29 mouse cellular contexts compared by ENCODE assay signal in the genomic region with DNA sequence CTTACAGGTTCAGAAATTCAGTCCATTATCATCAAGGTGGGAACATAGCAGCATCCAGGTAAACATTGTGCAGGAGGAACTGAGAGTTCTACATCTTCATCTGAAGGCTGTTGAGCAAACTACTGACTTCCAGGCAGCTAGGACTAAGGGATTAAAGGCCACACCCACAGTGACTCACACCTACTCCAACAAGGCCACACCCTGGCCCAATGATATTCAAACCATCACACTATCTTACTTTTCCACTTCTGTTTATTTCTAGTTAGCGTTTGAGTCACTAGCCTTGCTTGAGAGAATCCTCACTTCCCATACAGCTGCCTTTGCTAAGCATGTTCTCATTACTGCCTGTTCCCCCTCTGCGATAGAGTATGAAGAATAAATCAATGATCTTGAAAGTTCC. TPM values are rescaled to one million over a fixed set of nuclear protein-coding genes. Genes with fewer than 3 reads are reported as not detected.
DNase-seq lines count a peak whose midpoint lies in the region; ATAC-seq and TF ChIP-seq lines count a peak whose summit lies in the region.
"Had no signal": no experiment of that assay in that cellular context is flagged by ENCODE, and none has a peak within 500 bp of the region (broad histone marks: within the 10 kb centered on the region; RNA-seq: fewer than 3 reads in every experiment).

No protein-coding gene starts in this region.

- no peak overlapping the region for H3K9ac ChIP-seq in MEL (ENCODE audit: control insufficient read depth, low read depth, low read length, poor library complexity, severe bottlenecking)
- no peak overlapping the region for H3K9ac ChIP-seq in hindbrain, embryonic 11.5 days (ENCODE audit: low read depth, low read length)
- H3K9ac ChIP-seq: embryonic facial prominence, embryonic 13.5 days; forebrain, embryonic 12.5 days; forebrain, embryonic 15.5 days; heart, embryonic 13.5 days; hindbrain, embryonic 13.5 days; intestine, embryonic 15.5 days had no signal

- no peak for TF ChIP-seq EP300 in MEL (IDR thresholded peaks at IDR 0.05; ENCODE audit: low read depth in 1 of 2, low read length in 2 of 2)

- DNase-seq in 3T3-L1 (ENCODE audit: low read depth, low spot score): peak; percentile 64
- DNase-seq in MEL (ENCODE audit: low read depth, low spot score): peak; percentile 39
- DNase-seq in thymus, postnatal 36 days: no peak
- no peak for DNase-seq in kidney, postnatal 36 days
- no peak for DNase-seq in hindbrain, embryonic 11.5 days (ENCODE audit: low spot score)
- no peak for DNase-seq in ovary, adult 18-20 months (ENCODE audit: low spot score)
- DNase-seq: adrenal gland, postnatal 10 days; adrenal gland, postnatal 36 days; B cell, adult 2 months; cerebellum, adult 11 months; cerebellum, adult 8-10 months; cerebellum, postnatal 14 days; embryo, embryonic 11 days; gastrocnemius, postnatal 25 days; heart, adult 2 months; kidney, adult 11 months had no signal

- no peak overlapping the region for H3K4me3 ChIP-seq in MEL (ENCODE audit: control insufficient read depth in 1 of 2, insufficient read depth in 1 of 2, low read depth in 2 of 2, low read length in 2 of 2)
- H3K4me3 ChIP-seq in hindbrain, embryonic 11.5 days (ENCODE audit: low read depth, low read length): no peak overlapping the region
- H3K4me3 ChIP-seq: embryonic facial prominence, embryonic 10.5 days; embryonic facial prominence, embryonic 13.5 days; erythroblast, embryonic 14.5 days; forebrain, embryonic 12.5 days; forebrain, embryonic 15.5 days; heart, adult 2 months; heart, embryonic 10.5 days; heart, embryonic 13.5 days; hindbrain, embryonic 13.5 days; intestine, embryonic 15.5 days had no signal

- no peaks in the 10 kb centered on the region for H3K9me3 ChIP-seq in MEL (replicated peaks; ENCODE audit: insufficient read depth, low read length)
- H3K9me3 ChIP-seq in hindbrain, embryonic 11.5 days (ENCODE audit: control insufficient read depth, low read length): no peaks in the 10 kb centered on the region
- H3K9me3 ChIP-seq: embryonic facial prominence, embryonic 10.5 days; embryonic facial prominence, embryonic 13.5 days; forebrain, embryonic 12.5 days; forebrain, embryonic 15.5 days; heart, embryonic 10.5 days; heart, embryonic 13.5 days; hindbrain, embryonic 13.5 days; intestine, embryonic 15.5 days had no signal

- TF ChIP-seq RAD21 in MEL (IDR thresholded peaks at IDR 0.05; ENCODE audit: low read depth, low read length): no peak

- H3K36me3 ChIP-seq in MEL (ENCODE audit: control insufficient read depth in 1 of 2, insufficient read depth in 2 of 2, low read length in 2 of 2): no peaks in the 10 kb centered on the region
- no peaks in the 10 kb centered on the region for H3K36me3 ChIP-seq in hindbrain, embryonic 11.5 days (ENCODE audit: control insufficient read depth, insufficient read depth, low read length)
- H3K36me3 ChIP-seq: embryonic facial prominence, embryonic 10.5 days; embryonic facial prominence, embryonic 13.5 days; forebrain, embryonic 12.5 days; forebrain, embryonic 15.5 days; heart, embryonic 10.5 days; heart, embryonic 13.5 days; hindbrain, embryonic 13.5 days; intestine, embryonic 15.5 days had no signal

- no peak overlapping the region for H3K4me2 ChIP-seq in hindbrain, embryonic 11.5 days (replicated peaks; ENCODE audit: low read depth, low read length)
- H3K4me2 ChIP-seq: embryonic facial prominence, embryonic 13.5 days; forebrain, embryonic 12.5 days; forebrain, embryonic 15.5 days; heart, embryonic 13.5 days; hindbrain, embryonic 13.5 days; intestine, embryonic 15.5 days had no signal

- no peak overlapping the region for H3K27ac ChIP-seq in MEL (ENCODE audit: control insufficient read depth, low read depth, low read length)
- H3K27ac ChIP-seq in hindbrain, embryonic 11.5 days (ENCODE audit: low read depth, low read length): no peak overlapping the region
- H3K27ac ChIP-seq: embryonic facial prominence, embryonic 10.5 days; embryonic facial prominence, embryonic 13.5 days; forebrain, embryonic 12.5 days; forebrain, embryonic 15.5 days; heart, adult 2 months; heart, embryonic 10.5 days; heart, embryonic 13.5 days; hindbrain, embryonic 13.5 days; intestine, embryonic 15.5 days had no signal

- TF ChIP-seq POLR2A in MEL (IDR thresholded peaks at IDR 0.05; ENCODE audit: control insufficient read depth in 1 of 2, insufficient read depth in 1 of 2, low read depth in 1 of 2, low read length in 2 of 2, poor library complexity in 1 of 2): no peak

- no peaks in the 10 kb centered on the region for H3K27me3 ChIP-seq in MEL (ENCODE audit: control insufficient read depth in 1 of 2, insufficient read depth in 2 of 2, low read length in 2 of 2)
- no peaks in the 10 kb centered on the region for H3K27me3 ChIP-seq in hindbrain, embryonic 11.5 days (ENCODE audit: control insufficient read depth, insufficient read depth, low read length)
- H3K27me3 ChIP-seq: forebrain, embryonic 15.5 days; heart, embryonic 13.5 days; hindbrain, embryonic 13.5 days; intestine, embryonic 15.5 days; Patski had no signal

- H3K79me2 ChIP-seq in MEL (ENCODE audit: control insufficient read depth, insufficient read depth, low read length, poor library complexity): no peaks in the 10 kb centered on the region

- WGBS in hindbrain, embryonic 11.5 days: 92% methylated on average over 2 of the region's 2 CpGs

- no peak for TF ChIP-seq CTCF in MEL (IDR thresholded peaks at IDR 0.05 in 2 of 3, conservative IDR thresholded peaks at IDR 0.05 in 1 of 3; ENCODE audit: control insufficient read depth in 1 of 3, insufficient read depth in 1 of 3, low read depth in 2 of 3, low read length in 3 of 3, poor library complexity in 1 of 3, severe bottlenecking in 1 of 3)

- ATAC-seq in common myeloid progenitor, adult 5-6 weeks (replicated peaks; ENCODE audit: low read depth, poor library complexity, severe bottlenecking): peak; percentile 52; the same call in 1 of the 2 replicates
- ATAC-seq in megakaryocyte progenitor cell, adult 5-6 weeks (replicated peaks; ENCODE audit: poor library complexity): peak; percentile 77
- no peak for ATAC-seq in hindbrain, embryonic 11.5 days (ENCODE audit: low FRiP score)
- ATAC-seq: forebrain, embryonic 15.5 days; hindbrain, embryonic 16.5 days; intestine, embryonic 15.5 days; Patski had no signal

- H3K4me1 ChIP-seq in MEL (ENCODE audit: control insufficient read depth in 1 of 2, insufficient read depth in 2 of 2, low read length in 2 of 2): no peaks in the 10 kb centered on the region
- H3K4me1 ChIP-seq in hindbrain, embryonic 11.5 days (replicated peaks; ENCODE audit: control insufficient read depth, insufficient read depth, low read length): no peaks in the 10 kb centered on the region
- H3K4me1 ChIP-seq: forebrain, embryonic 12.5 days; forebrain, embryonic 15.5 days; heart, embryonic 10.5 days; heart, embryonic 13.5 days; hindbrain, embryonic 13.5 days; intestine, embryonic 15.5 days had no signal

TF ChIP-seq in MEL, 35 proteins besides CTCF, POLR2A, EP300 and RAD21:
- TF ChIP-seq ETS1 (IDR thresholded peaks at IDR 0.05; ENCODE audit: low read depth, low read length): no peak
- TF ChIP-seq RCOR1 (IDR thresholded peaks at IDR 0.05; ENCODE audit: low read depth, low read length): no peak
- TF ChIP-seq ZC3H11A (IDR thresholded peaks at IDR 0.05; ENCODE audit: low read depth, low read length): no peak
- no peak for TF ChIP-seq TCF12 (IDR thresholded peaks at IDR 0.05; ENCODE audit: low read depth, low read length)
- TF ChIP-seq ZMIZ1 (IDR thresholded peaks at IDR 0.05; ENCODE audit: low read depth, low read length): no peak
- no peak for TF ChIP-seq MAFK (IDR thresholded peaks at IDR 0.05; ENCODE audit: borderline replicate concordance, low read depth, low read length)
- TF ChIP-seq NELFE (IDR thresholded peaks at IDR 0.05; ENCODE audit: low read depth, low read length): no peak
- no peak for TF ChIP-seq E2F4 (IDR thresholded peaks at IDR 0.05; ENCODE audit: borderline replicate concordance, low read depth, low read length)

RNA-seq across cellular contexts. Expression of a gene that starts 13.3 kb away (rescaled TPM):
- total RNA-seq in MEL (2012; rRNA removed): 15.6 and 16.3 TPM in 2 replicates
- 10 to 100 TPM in 1 of 2 experiments, not detected in 1; 16.7 TPM for polyA plus RNA-seq in MEL (2012; ENCODE audit: insufficient read depth in 1 of 2, insufficient read length in 2 of 2, low read depth in 1 of 2, low replicate concordance in 2 of 2, missing spikeins in 1 of 2)
- total RNA-seq in common myeloid progenitor, adult 5-6 weeks (2017): 30.9 and 58.0 TPM in 2 replicates
- 25.0 and 27.5 TPM in 2 replicates for total RNA-seq in megakaryocyte progenitor cell, adult 5-6 weeks (2015)
- 34.8 and 38.8 TPM in 2 replicates for total RNA-seq in megakaryocyte progenitor cell, adult 5-6 weeks (2017)
- 31.0 and 32.5 TPM in 2 replicates for polyA plus RNA-seq in hindbrain, embryonic 11.5 days (2014; fragmentation: Nextera tagmentation; extraction: Ambion mirVana)

Comparison
In these comparisons a context has a peak if more than half of its experiments do, and no peak if none do; other contexts are left out.
1. DNase-seq: peak in 3T3-L1 (single experiment) and MEL (single experiment); none in thymus, postnatal 36 days (0 of 2), kidney, postnatal 36 days (0 of 2), hindbrain, embryonic 11.5 days (single experiment) and ovary, adult 18-20 months (single experiment).